Mouse (Mus musculus) lung, adult 10 weeks (tissue): ENCODE data around the gene Adamts12. TPM values are rescaled to one million over a fixed set of nuclear protein-coding genes. Genes with fewer than 3 reads are reported as not detected.

Source experiments
- polyA plus RNA-seq: library from polyadenylated mRNA; stranded (reverse); fragments of 350-450 nt; fragmentation: Illumina TruSeq; extraction: RNeasy Lipid Tissue Mini Kit (QIAGEN cat#74804); gene quantifications from one replicate; pipeline ENCODE4 v1.2.3, GENCODE M21; 2014; ENCODE audit warnings: low read depth, low replicate concordance; ENCODE audit not compliant: insufficient read depth

The Adamts12 gene
- polyA plus RNA-seq: 0.38 TPM

DNA sequence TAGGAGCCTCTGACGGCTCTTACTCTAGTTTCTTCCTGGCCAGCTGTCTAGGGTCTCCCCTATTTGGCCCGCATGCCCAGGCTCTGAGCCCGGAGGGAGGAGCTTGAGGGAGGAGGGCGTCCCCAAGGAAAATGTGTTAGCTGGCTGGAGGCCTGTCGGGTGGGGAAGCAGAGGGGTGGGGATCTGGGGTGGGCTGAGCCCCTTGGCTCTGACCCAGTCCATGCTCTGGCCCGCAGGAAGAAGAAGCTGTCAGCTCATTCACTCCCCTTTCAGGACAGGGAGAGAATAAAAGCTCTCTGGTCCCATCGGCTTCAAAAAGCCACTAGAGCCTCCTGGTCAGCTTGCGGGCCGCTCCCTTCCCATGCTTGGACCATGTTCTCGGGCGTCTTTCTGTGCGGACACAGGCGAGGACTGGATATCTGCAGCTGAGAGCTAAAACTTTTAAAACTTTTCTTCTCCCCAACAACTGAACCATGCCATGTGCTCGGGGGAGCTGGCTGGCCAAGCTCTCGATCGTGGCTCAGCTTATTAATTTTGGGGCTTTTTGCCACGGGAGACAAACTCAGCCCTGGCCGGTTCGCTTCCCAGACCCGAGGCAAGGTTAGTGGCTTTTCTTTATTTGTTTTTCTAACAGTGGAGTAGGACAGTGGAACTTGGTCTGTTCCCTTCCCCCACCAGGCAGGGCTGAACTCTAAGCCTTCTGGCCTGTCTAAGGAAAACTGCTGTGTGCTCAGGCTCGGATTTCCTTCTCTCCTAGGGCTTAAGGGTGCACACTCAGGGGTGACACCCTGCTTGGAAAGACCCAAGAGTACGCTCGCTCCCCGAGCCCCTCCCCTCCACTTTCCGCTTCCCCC lies at the start of gene Adamts12:
TSS of gene Adamts12 (plus strand) at position 233 of the 854 bp plus-strand sequence.

DNA sequence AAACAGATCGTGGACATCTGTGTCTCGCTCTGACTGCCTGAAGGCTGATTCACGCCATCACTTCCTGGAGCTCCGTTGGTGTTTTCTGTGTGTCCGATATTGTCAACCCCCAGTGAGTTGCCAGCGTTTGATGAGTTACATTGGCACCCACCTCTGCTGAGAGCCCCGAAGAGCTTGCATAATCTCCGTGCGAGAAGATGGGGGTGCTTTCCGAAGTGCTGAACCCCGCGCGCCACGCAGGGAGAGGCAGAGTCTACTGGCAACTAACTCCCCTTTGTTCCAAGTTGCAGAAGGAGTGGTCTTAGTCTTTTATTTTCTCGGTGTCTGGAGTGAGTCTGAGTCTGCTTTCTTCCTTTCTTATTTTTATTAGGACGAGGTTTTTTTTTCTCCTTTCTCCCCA lies 26.9 kb upstream of the Adamts12 start, which contains the start of gene Rxfp3:
TSS of gene Rxfp3 (minus strand) at position 281 of the 400 bp plus-strand sequence.

Other genes with a start within 250 kb of the Adamts12 start
- gene C1qtnf3, start 112.5 kb upstream of the Adamts12 start, polyA plus RNA-seq: 1.2 TPM
- gene Amacr, start 83.0 kb upstream of the Adamts12 start, polyA plus RNA-seq: 9.2 TPM
- not detected for gene Slc45a2, start 64.1 kb upstream of the Adamts12 start, polyA plus RNA-seq
- not detected for gene Rxfp3, start 26.8 kb upstream of the Adamts12 start, polyA plus RNA-seq